Mouse (Mus musculus): ENCODE data around the gene Aff4. TPM values are rescaled to one million over a fixed set of nuclear protein-coding genes. Genes with fewer than 3 reads are reported as not detected.
"Not testable (repeated sequence)": the region's sequence is repeated elsewhere in the genome, so short reads cannot be mapped to it uniquely, and the experiment has no call there.

Gene Aff4
- polyA plus RNA-seq, 1 experiment from 2014 or later, result 20.4 TPM

GRCm38 (mm10) chr11:53418048-53418447, 67.4 kb downstream of the Aff4 start:
- Histone ChIP-seq H3K27ac (ENCODE audit: low read length) (peak overlapping the region; percentile 25; the same call in 1 of the 2 replicates), H3K9me3 (ENCODE audit: control insufficient read depth, low read length) (no peaks in the 10 kb centered on the region), H3K4me1 (ENCODE audit: control insufficient read depth, insufficient read depth, low read length) (no peaks in the 10 kb centered on the region), H3K27me3 (replicated peaks; ENCODE audit: control insufficient read depth, insufficient read depth, low read length) (no peaks in the 10 kb centered on the region), H3K4me2 (ENCODE audit: low read depth, low read length) (no peak overlapping the region), H3K36me3 (ENCODE audit: control insufficient read depth, insufficient read depth, low read length) (no peaks in the 10 kb centered on the region; the same call in 1 of the 2 replicates), H3K9ac (ENCODE audit: low read depth, low read length) (no peak overlapping the region), H3K4me3 (ENCODE audit: low read length) (no peak overlapping the region)
- peak; percentile 77 for ATAC-seq

DNA sequence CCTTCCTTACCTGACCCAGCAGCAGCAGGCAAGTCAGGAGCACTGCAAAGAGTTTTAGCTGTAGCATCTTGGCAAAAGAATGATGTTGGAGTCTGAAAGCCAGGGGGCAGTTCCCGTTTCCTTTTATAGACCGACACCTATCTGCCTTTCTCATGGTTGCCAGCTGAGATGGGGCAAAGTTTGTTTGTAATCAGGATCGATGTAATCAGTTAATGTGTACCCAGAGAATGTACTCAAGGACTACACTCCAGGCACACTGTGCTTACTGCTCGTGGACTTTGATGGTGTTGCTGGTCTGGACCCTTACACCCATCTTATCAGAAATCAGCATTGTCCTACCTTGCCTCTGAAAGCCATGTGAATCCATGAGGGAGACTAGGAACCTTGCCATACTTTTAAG, 72.4 kb downstream of the Aff4 start, which contains the start of gene Leap2:
Gene Leap2, minus strand, starts transcription at position 135 of the 400 bp plus-strand sequence.
- Histone ChIP-seq H3K27ac (ENCODE audit: low read length) (peak within 1 kb of the TSS; percentile 42), H3K4me3 (ENCODE audit: low read length) (no peak within 1 kb of the TSS)
- WGBS, result 62% methylated on average over 4 of the region's 4 CpGs

DNA sequence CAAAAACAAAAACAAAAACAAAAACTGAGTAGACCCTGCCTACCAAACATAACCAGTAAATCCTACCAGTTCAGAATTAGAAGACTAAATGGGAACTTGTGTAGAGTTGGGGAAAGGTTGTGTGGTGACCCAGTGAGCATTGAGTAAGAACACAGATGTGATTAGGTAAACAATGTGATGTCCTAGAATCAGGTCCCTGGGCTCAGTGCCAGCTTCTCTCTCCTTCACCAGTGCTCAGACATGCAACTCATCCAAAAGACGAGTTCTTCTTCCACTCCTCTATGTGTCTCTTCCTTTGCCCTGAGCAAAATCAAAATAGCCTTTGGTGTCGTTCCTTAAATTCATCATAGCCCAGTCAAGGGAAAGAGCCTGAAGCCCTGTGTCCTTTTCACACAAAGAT, 74.2 kb downstream of the Aff4 start:
- no peak overlapping the region for H3K4me3 ChIP-seq (ENCODE audit: low read length)
- H3K4me2 ChIP-seq (ENCODE audit: low read depth, low read length), result no peak overlapping the region
- H3K27me3 ChIP-seq (replicated peaks; ENCODE audit: control insufficient read depth, insufficient read depth, low read length), result no peaks in the 10 kb centered on the region
- H3K4me1 ChIP-seq (ENCODE audit: control insufficient read depth, insufficient read depth, low read length), result peaks cover 4% of the 10 kb centered on the region; the same call in 1 of the 2 replicates
- H3K27ac ChIP-seq (ENCODE audit: low read length), result peak overlapping the region; percentile 47; the same call in 1 of the 2 replicates
- no peak overlapping the region for H3K9ac ChIP-seq (ENCODE audit: low read depth, low read length)
- WGBS, result 57% methylated on average over 2 of the region's 2 CpGs
- peaks cover 7% of the 10 kb centered on the region for H3K36me3 ChIP-seq (ENCODE audit: control insufficient read depth, insufficient read depth, low read length)
- H3K9me3 ChIP-seq (ENCODE audit: control insufficient read depth, low read length), result no peaks in the 10 kb centered on the region
- no peak for ATAC-seq

More for the DNA sequence above, 72.4 kb downstream of the Aff4 start, which contains the start of gene Leap2:
- ATAC-seq, result peak; percentile 88
- no peaks in the 10 kb centered on the region for H3K36me3 ChIP-seq (ENCODE audit: control insufficient read depth, insufficient read depth, low read length)
- H3K9me3 ChIP-seq (ENCODE audit: control insufficient read depth, low read length), result no peaks in the 10 kb centered on the region
- no peak within 1 kb of the TSS for H3K4me2 ChIP-seq (ENCODE audit: low read depth, low read length)
- H3K27me3 ChIP-seq (replicated peaks; ENCODE audit: control insufficient read depth, insufficient read depth, low read length), result no peaks in the 10 kb centered on the region
- peaks cover 4% of the 10 kb centered on the region; the same call in 1 of the 2 replicates for H3K4me1 ChIP-seq (ENCODE audit: control insufficient read depth, insufficient read depth, low read length)
- H3K9ac ChIP-seq (ENCODE audit: low read depth, low read length), result 0 out of 2 replicates have a peak within 1 kb of the TSS, but pooled peaks have one; percentile 13

- H3K4me3 ChIP-seq (ENCODE audit: low read length), result no peak overlapping the region
- no peak overlapping the region for H3K4me2 ChIP-seq (ENCODE audit: low read depth, low read length)
- peak overlapping the region; percentile 47 for H3K27ac ChIP-seq (ENCODE audit: low read length)
- no peaks in the 10 kb centered on the region for H3K9me3 ChIP-seq (ENCODE audit: control insufficient read depth, low read length)
- WGBS, result 56% methylated on average over 3 of the region's 3 CpGs
- H3K27me3 ChIP-seq (replicated peaks; ENCODE audit: control insufficient read depth, insufficient read depth, low read length), result no peaks in the 10 kb centered on the region
- no peak overlapping the region for H3K9ac ChIP-seq (ENCODE audit: low read depth, low read length)
- no peak for ATAC-seq
- H3K36me3 ChIP-seq (ENCODE audit: control insufficient read depth, insufficient read depth, low read length), result peaks cover 7% of the 10 kb centered on the region
- peaks cover 4% of the 10 kb centered on the region; the same call in 1 of the 2 replicates for H3K4me1 ChIP-seq (ENCODE audit: control insufficient read depth, insufficient read depth, low read length)
These were observed 74.6 kb downstream of the Aff4 start for GRCm38 (mm10) chr11:53425251-53425650.

DNA sequence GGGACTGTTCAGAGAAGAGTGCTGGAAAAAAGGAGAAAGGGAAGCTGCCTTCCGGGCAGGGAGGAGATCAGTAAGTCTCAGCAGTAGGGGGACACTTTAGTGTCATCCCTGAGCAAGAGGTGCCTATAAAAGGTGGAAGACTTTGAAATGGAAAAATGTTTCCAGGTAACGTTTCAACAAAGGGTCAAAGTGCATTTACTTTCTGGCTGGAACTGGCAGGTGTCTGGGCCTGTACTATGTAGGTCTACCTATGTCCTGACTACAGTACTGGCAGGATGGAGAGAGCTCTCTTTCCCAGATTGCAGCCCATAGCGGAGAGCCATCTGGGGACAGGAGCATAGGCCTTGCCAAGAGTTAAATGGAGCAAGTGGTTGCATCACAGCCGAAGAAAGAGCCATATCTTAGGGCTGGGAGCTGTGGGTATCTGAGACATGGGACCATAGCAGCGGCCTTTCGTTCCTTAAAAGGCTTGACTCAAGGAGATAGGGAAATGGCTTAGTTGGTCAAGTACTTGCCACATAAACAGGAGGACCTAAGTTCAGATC, 75.2 kb downstream of the Aff4 start:
- Histone ChIP-seq H3K27ac (ENCODE audit: low read length) (peak overlapping the region; percentile 47), H3K9ac (ENCODE audit: low read depth, low read length) (no peak overlapping the region), H3K9me3 (ENCODE audit: control insufficient read depth, low read length) (no peaks in the 10 kb centered on the region), H3K4me3 (ENCODE audit: low read length) (no peak overlapping the region), H3K4me2 (ENCODE audit: low read depth, low read length) (no peak overlapping the region), H3K36me3 (ENCODE audit: control insufficient read depth, insufficient read depth, low read length) (peaks cover 7% of the 10 kb centered on the region), H3K27me3 (replicated peaks; ENCODE audit: control insufficient read depth, insufficient read depth, low read length) (no peaks in the 10 kb centered on the region), H3K4me1 (ENCODE audit: control insufficient read depth, insufficient read depth, low read length) (peaks cover 4% of the 10 kb centered on the region; the same call in 1 of the 2 replicates)
- no peak for ATAC-seq
- 80% methylated on average over 6 of the region's 6 CpGs for whole genome bisulfite sequencing

DNA sequence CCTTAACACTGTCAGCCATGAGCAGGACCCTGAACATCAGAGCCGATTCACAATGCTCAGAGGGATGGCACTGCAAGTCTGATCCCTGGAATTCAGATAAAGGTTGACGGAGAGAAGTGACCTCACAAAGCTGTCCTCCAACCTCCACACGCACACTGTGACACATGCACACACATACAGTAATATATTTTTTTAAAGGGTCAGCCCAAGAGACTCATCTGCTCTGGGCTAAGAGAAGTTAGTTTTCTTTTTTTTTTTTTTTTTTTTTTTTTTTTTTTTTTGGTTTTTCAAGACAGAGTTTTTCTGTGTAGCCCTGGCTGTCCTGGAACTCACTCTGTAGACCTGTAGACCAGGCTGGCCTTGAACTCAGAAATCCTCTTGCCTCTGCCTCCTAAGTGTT, 76.3 kb downstream of the Aff4 start:
- not testable (repeated sequence) for ATAC-seq; H3K9ac ChIP-seq (ENCODE audit: low read depth, low read length); H3K27me3 ChIP-seq (replicated peaks; ENCODE audit: control insufficient read depth, insufficient read depth, low read length); H3K36me3 ChIP-seq (ENCODE audit: control insufficient read depth, insufficient read depth, low read length); H3K27ac ChIP-seq (ENCODE audit: low read length); H3K9me3 ChIP-seq (ENCODE audit: control insufficient read depth, low read length); H3K4me2 ChIP-seq (ENCODE audit: low read depth, low read length); H3K4me3 ChIP-seq (ENCODE audit: low read length); H3K4me1 ChIP-seq (ENCODE audit: control insufficient read depth, insufficient read depth, low read length)
- WGBS, result 85% methylated on average over 3 of the region's 3 CpGs

DNA sequence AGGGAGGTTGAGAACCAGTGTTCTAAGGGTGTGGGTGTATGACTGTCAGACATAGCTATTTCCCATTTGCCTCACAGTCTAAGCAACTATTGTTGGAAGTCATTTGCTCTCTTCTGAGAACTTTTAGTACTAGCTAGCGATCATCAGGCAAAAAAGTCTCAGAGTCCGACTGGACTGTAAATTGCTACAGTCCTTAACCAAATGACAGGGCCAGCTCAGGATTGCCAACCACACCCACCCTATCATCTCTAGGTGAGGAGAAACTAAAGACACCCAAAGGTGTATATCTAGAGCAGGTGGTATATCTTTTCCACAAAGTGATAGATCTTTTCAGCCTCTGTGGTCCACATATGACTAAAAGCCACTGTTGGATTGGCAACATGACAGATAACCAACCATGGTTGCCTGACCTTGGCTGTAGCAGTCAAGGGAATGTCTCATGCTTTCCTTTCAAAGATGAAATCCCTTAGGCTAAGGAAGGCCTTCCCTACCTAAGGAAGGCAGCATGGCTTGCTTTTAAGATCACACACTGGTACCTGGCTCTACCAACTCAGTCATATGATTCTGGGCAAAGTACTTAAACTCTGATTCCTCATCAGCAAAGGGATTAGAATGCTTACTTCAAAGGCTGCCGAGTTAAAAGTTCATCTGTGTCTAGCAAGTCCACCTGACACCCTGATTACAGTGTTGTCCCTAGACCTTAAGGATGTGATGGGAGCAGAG, 77.5 kb downstream of the Aff4 start:
- no peak for ATAC-seq
- H3K36me3 ChIP-seq (ENCODE audit: control insufficient read depth, insufficient read depth, low read length), result peaks cover 7% of the 10 kb centered on the region
- 84% methylated on average over 3 of the region's 3 CpGs for WGBS
- no peak overlapping the region for H3K4me3 ChIP-seq (ENCODE audit: low read length)
- peaks cover 7% of the 10 kb centered on the region; the same call in 1 of the 2 replicates for H3K4me1 ChIP-seq (ENCODE audit: control insufficient read depth, insufficient read depth, low read length)
- H3K9ac ChIP-seq (ENCODE audit: low read depth, low read length), result no peak overlapping the region
- H3K27ac ChIP-seq (ENCODE audit: low read length), result 0 out of 2 replicates have a peak overlapping the region, but pooled peaks have one; percentile 18
- H3K9me3 ChIP-seq (ENCODE audit: control insufficient read depth, low read length), result no peaks in the 10 kb centered on the region
- H3K4me2 ChIP-seq (ENCODE audit: low read depth, low read length), result no peak overlapping the region
- no peaks in the 10 kb centered on the region for H3K27me3 ChIP-seq (replicated peaks; ENCODE audit: control insufficient read depth, insufficient read depth, low read length)

GRCm38 (mm10) chr11:53428716-53429057, 78.1 kb downstream of the Aff4 start:
- H3K9me3 ChIP-seq (ENCODE audit: control insufficient read depth, low read length), result no peaks in the 10 kb centered on the region
- H3K27me3 ChIP-seq (replicated peaks; ENCODE audit: control insufficient read depth, insufficient read depth, low read length), result no peaks in the 10 kb centered on the region
- H3K9ac ChIP-seq (ENCODE audit: low read depth, low read length), result no peak overlapping the region
- no peak for ATAC-seq
- H3K27ac ChIP-seq (ENCODE audit: low read length), result 0 out of 2 replicates have a peak overlapping the region, but pooled peaks have one; percentile 18
- WGBS, result 97% methylated on average over 5 of the region's 5 CpGs
- H3K4me3 ChIP-seq (ENCODE audit: low read length), result no peak overlapping the region
- peaks cover 7% of the 10 kb centered on the region for H3K36me3 ChIP-seq (ENCODE audit: control insufficient read depth, insufficient read depth, low read length)
- H3K4me2 ChIP-seq (ENCODE audit: low read depth, low read length), result no peak overlapping the region
- H3K4me1 ChIP-seq (ENCODE audit: control insufficient read depth, insufficient read depth, low read length), result peaks cover 7% of the 10 kb centered on the region; the same call in 1 of the 2 replicates

GRCm38 (mm10) chr11:53429182-53429581, 78.5 kb downstream of the Aff4 start:
- H3K27ac ChIP-seq (ENCODE audit: low read length), result no peak overlapping the region
- peak overlapping the region; percentile 96; the same call in 1 of the 2 replicates for H3K4me3 ChIP-seq (ENCODE audit: low read length)
- H3K4me2 ChIP-seq (ENCODE audit: low read depth, low read length), result peak overlapping the region; percentile 58
- H3K36me3 ChIP-seq (ENCODE audit: control insufficient read depth, insufficient read depth, low read length), result peaks cover 7% of the 10 kb centered on the region
- H3K9ac ChIP-seq (ENCODE audit: low read depth, low read length), result peak overlapping the region; percentile 92
- ATAC-seq, result no peak
- H3K27me3 ChIP-seq (replicated peaks; ENCODE audit: control insufficient read depth, insufficient read depth, low read length), result no peaks in the 10 kb centered on the region
- H3K9me3 ChIP-seq (ENCODE audit: control insufficient read depth, low read length), result no peaks in the 10 kb centered on the region
- peaks cover 7% of the 10 kb centered on the region; the same call in 1 of the 2 replicates for H3K4me1 ChIP-seq (ENCODE audit: control insufficient read depth, insufficient read depth, low read length)
